Mouse (Mus musculus): ENCODE data around the gene Mrpl2.

Mrpl2 gene

GRCm38 (mm10) chr17:46667712-46668111, 21.7 kb downstream of the Mrpl2 start:
- in situ Hi-C loops (cut with MseI, MboI): no loop called here

GRCm38 (mm10) chr17:46669911-46670310, 23.9 kb downstream of the Mrpl2 start:
- in situ Hi-C loops (cut with MseI, MboI): no loop called here

GRCm38 (mm10) chr17:46673850-46674529, 28.0 kb downstream of the Mrpl2 start, which contains the start of gene Rrp36:
Gene Rrp36 (minus strand): TSS chr17:46674352.
- in situ Hi-C loops (cut with MseI, MboI): no loop called here

- in situ Hi-C loops (cut with MseI, MboI): no loop called here
These were observed 28.7 kb downstream of the Mrpl2 start for GRCm38 (mm10) chr17:46674530-46675283.

GRCm38 (mm10) chr17:46678416-46678815, 32.4 kb downstream of the Mrpl2 start, which contains the start of gene Mea1:
Gene Mea1 (plus strand): TSS chr17:46678793.
- in situ Hi-C loops (cut with MseI, MboI): no loop called here

GRCm38 (mm10) chr17:46678911-46679310, 32.9 kb downstream of the Mrpl2 start:
- in situ Hi-C loops (cut with MseI, MboI): no loop called here

GRCm38 (mm10) chr17:46679843-46680759, 34.1 kb downstream of the Mrpl2 start:
- in situ Hi-C loops (cut with MseI, MboI): no loop called here

- in situ Hi-C loops (cut with MseI, MboI): no loop called here
These were observed 34.8 kb downstream of the Mrpl2 start, which contains the start of gene Klhdc3 for GRCm38 (mm10) chr17:46680760-46681373. Gene Klhdc3 (minus strand): TSS chr17:46680914.

- in situ Hi-C loops (cut with MseI, MboI): no loop called here
These were observed 35.6 kb downstream of the Mrpl2 start for GRCm38 (mm10) chr17:46681466-46682118.

- in situ Hi-C loops (cut with MseI, MboI): no loop called here
These were observed 36.8 kb downstream of the Mrpl2 start for GRCm38 (mm10) chr17:46682654-46683389.

- in situ Hi-C loops (cut with MseI, MboI): no loop called here
These were observed 39.9 kb downstream of the Mrpl2 start for GRCm38 (mm10) chr17:46685913-46686312.

- in situ Hi-C loops (cut with MseI, MboI): no loop called here
These were observed 44.6 kb downstream of the Mrpl2 start for GRCm38 (mm10) chr17:46690665-46691064.

GRCm38 (mm10) chr17:46691390-46691789, 45.4 kb downstream of the Mrpl2 start:
- in situ Hi-C loops (cut with MseI, MboI): no loop called here

- in situ Hi-C loops (cut with MseI, MboI): no loop called here
These were observed 48.6 kb downstream of the Mrpl2 start for GRCm38 (mm10) chr17:46694517-46695063.

- in situ Hi-C loops (cut with MseI, MboI): no loop called here
These were observed 52.5 kb downstream of the Mrpl2 start for GRCm38 (mm10) chr17:46698515-46698914.

- in situ Hi-C loops (cut with MseI, MboI): no loop called here
These were observed 53.2 kb downstream of the Mrpl2 start for GRCm38 (mm10) chr17:46699245-46699644.
